Mouse (Mus musculus): ENCODE measurements around the gene Gpbp1l1.

Gpbp1l1 gene

DNA sequence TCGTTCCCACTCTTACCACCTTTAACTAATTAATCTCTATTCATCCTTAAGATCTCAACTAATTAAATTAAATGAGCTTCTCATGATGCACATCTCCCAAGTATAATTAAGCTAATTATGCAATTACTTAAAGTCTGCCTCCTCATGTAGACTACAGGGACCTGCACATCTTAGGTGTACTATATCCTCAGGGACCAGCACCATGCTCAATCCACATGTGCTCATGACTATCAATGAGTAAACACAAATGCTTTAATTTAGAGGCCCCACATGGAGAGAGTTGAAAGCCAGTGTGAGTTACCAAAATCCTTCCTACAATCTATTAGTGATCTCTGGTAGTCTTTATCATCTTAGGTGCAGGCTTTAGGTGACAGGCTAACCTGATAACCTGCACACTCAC is 77.7 kb downstream of the Gpbp1l1 start:
- no peak for DNase-seq (ENCODE audit: low spot score in 2 of 2)

DNA sequence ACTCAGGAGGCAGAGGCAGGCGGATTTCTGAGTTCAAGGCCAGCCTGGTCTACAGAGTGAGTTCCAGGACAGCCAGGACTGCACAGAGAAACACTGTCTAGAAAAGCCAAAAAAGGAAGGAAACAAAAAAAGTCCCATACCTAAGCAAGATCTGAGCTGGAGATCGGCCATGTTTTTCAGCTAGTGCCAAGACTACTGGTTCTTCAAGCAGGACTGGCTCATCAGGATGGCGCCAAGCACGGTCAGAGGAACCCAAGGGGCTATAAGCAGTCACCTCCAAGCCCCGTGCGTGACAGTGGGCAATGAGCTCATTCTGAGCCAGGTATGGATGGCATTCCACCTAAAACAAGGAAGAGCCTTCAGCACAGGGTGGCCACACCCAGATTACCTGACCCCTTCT is 81.4 kb downstream of the Gpbp1l1 start:
- no peak for DNase-seq (ENCODE audit: low spot score in 2 of 2)

DNA sequence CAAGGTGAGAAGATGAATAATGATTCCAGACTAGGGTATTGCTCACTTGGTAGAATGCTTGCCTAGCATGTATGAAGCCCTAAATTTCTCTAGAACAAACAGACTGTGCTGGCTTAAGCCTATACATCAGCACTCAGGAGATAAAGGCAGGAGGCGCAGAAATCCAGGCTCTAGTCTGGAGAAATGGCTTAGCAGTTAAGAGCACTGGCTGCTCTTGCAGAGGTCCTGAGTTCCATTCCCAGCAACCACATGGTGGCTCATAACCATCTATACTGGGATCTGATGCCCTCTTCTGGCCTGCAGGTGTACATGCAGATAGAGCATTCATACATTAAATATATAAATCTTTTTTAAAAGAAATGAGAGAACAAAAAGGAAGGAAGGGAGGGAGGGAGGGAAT is 84.6 kb downstream of the Gpbp1l1 start:
- DNase-seq (ENCODE audit: low spot score in 2 of 2), result no peak
